Mouse (Mus musculus): Measurements from ENCODE around the gene Shc2. TPM values are rescaled to one million over a fixed set of nuclear protein-coding genes. Genes with fewer than 3 reads are reported as not detected.

The Shc2 gene
- polyA plus RNA-seq, 1 experiment from 2014 or later: 1.9 TPM

DNA sequence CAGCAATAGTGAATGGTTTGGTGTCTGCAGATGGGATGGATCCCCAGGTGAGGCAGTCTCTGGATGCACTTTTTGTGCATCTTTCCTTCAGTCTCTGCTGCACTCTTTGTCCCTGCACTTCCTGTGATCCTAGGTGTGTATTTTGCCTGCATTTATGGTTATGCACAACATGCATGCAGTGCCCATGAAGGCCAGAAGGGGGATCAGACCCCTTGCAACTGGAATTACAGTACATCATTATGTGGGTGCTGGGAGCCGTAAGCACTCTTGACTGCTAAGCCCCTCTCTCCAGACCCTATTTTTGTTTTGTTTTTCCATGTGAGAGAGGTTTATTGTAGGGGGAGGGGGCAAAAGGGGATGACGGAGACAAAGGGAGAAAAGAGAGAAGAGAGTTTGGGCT, 22.6 kb upstream of the Shc2 start:
- TF ChIP-seq CTCF (IDR thresholded peaks at IDR 0.05; ENCODE audit: low read depth): peak; percentile 62
- H3K9me3 ChIP-seq (ENCODE audit: control insufficient read depth): no peaks in the 10 kb centered on the region
- H3K27me3 ChIP-seq (replicated peaks; ENCODE audit: control insufficient read depth, insufficient read depth, low read length): no peaks in the 10 kb centered on the region
- 82% methylated on average over 2 of the region's 2 CpGs for WGBS
- H3K4me3 ChIP-seq (ENCODE audit: low read depth, low read length): no peak overlapping the region
- H3K36me3 ChIP-seq (ENCODE audit: control insufficient read depth, insufficient read depth): no peaks in the 10 kb centered on the region
- H3K9ac ChIP-seq (ENCODE audit: low read depth, low read length): no peak overlapping the region
- H3K4me1 ChIP-seq (replicated peaks; ENCODE audit: control insufficient read depth, insufficient read depth, low read length): no peaks in the 10 kb centered on the region
- H3K4me2 ChIP-seq (replicated peaks; ENCODE audit: low read depth): no peak overlapping the region
- ATAC-seq: no peak
- no peak overlapping the region for H3K27ac ChIP-seq (ENCODE audit: low read depth, low read length)

DNA sequence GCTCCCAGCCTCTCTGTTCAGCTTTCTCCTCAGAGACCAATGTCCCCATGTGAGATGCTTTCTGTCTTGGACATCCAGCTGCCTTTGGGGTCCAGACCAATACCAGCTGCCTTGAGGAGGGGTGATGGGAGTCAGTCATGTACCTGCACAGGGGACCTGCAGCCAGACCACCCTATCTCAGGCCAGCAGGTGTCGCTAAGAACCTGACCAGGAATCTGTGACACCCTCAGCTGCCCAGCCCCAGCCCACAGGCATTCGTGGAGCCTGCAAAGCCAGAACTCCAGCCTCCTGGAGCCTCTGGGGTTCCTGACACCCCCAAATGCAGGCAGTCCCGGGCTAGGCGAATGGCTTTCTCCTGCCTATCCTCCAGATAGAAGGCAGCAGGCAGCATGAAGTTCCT, 21.1 kb upstream of the Shc2 start:
- WGBS: 18% methylated on average over 4 of the region's 4 CpGs
- no peaks in the 10 kb centered on the region for H3K36me3 ChIP-seq (ENCODE audit: control insufficient read depth, insufficient read depth)
- no peak overlapping the region for H3K4me3 ChIP-seq (ENCODE audit: low read depth, low read length)
- peak; percentile 64 for TF ChIP-seq CTCF (IDR thresholded peaks at IDR 0.05; ENCODE audit: low read depth)
- H3K27ac ChIP-seq (ENCODE audit: low read depth, low read length): no peak overlapping the region
- no peak overlapping the region for H3K4me2 ChIP-seq (replicated peaks; ENCODE audit: low read depth)
- no peaks in the 10 kb centered on the region for H3K9me3 ChIP-seq (ENCODE audit: control insufficient read depth)
- no peaks in the 10 kb centered on the region for H3K27me3 ChIP-seq (replicated peaks; ENCODE audit: control insufficient read depth, insufficient read depth, low read length)
- no peaks in the 10 kb centered on the region for H3K4me1 ChIP-seq (replicated peaks; ENCODE audit: control insufficient read depth, insufficient read depth, low read length)
- ATAC-seq: no peak
- no peak overlapping the region for H3K9ac ChIP-seq (ENCODE audit: low read depth, low read length)

DNA sequence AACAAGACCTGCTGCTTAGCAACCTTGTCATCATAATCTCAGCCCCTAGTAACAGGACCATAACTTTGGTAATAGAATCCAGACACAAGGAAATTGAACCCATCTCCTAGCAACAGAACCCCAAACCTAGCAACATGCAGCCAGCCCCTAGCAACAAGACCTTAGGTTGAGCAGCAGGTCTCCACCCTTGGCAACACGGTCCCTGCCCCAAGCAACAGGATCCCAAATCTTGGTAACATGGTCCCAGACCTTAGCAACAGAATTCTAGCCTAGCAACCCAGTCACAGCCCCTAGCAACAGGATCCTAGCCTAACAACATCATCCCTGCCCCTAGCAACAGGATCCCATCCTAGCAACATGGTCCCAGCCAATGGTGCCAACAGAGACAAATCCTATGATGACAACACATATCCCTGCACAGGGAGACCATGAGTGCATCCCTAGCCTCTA, 17.3 kb upstream of the Shc2 start:
- H3K36me3 ChIP-seq (ENCODE audit: control insufficient read depth, insufficient read depth): no peaks in the 10 kb centered on the region
- H3K4me3 ChIP-seq (ENCODE audit: low read depth, low read length): no peak overlapping the region
- no peaks in the 10 kb centered on the region for H3K4me1 ChIP-seq (replicated peaks; ENCODE audit: control insufficient read depth, insufficient read depth, low read length)
- no peak overlapping the region for H3K4me2 ChIP-seq (replicated peaks; ENCODE audit: low read depth)
- H3K9ac ChIP-seq (ENCODE audit: low read depth, low read length): no peak overlapping the region
- no peaks in the 10 kb centered on the region for H3K27me3 ChIP-seq (replicated peaks; ENCODE audit: control insufficient read depth, insufficient read depth, low read length)
- no peak for ATAC-seq
- no peak for TF ChIP-seq CTCF (IDR thresholded peaks at IDR 0.05; ENCODE audit: low read depth)
- no peaks in the 10 kb centered on the region for H3K9me3 ChIP-seq (ENCODE audit: control insufficient read depth)
- H3K27ac ChIP-seq (ENCODE audit: low read depth, low read length): no peak overlapping the region
- WGBS: 13% methylated on average over 1 of the region's 1 CpGs

DNA sequence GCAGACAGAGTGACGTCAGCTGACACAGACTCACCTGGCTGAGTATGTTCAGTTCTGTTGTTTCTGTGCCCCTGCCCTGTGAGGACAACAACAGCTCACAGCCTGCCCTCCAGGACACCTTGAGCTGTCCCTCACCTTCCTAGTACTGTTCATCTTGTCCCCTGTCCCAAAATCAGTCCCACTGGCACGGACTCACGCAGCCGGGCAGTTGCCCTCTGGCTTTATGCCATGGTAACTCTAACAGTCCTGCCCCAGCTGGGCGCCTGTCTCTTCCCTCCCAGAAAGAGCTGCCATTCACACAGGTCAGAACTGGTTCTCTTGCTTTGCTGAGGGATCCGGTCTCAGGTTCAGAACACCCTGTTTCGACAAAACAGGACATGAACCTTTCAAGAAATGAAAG, 15.1 kb upstream of the Shc2 start:
- no peaks in the 10 kb centered on the region for H3K36me3 ChIP-seq (ENCODE audit: control insufficient read depth, insufficient read depth)
- no peaks in the 10 kb centered on the region for H3K9me3 ChIP-seq (ENCODE audit: control insufficient read depth)
- no peak overlapping the region for H3K9ac ChIP-seq (ENCODE audit: low read depth, low read length)
- H3K27me3 ChIP-seq (replicated peaks; ENCODE audit: control insufficient read depth, insufficient read depth, low read length): no peaks in the 10 kb centered on the region
- H3K4me3 ChIP-seq (ENCODE audit: low read depth, low read length): no peak overlapping the region
- H3K27ac ChIP-seq (ENCODE audit: low read depth, low read length): no peak overlapping the region
- ATAC-seq: no peak
- no peaks in the 10 kb centered on the region for H3K4me1 ChIP-seq (replicated peaks; ENCODE audit: control insufficient read depth, insufficient read depth, low read length)
- no peak overlapping the region for H3K4me2 ChIP-seq (replicated peaks; ENCODE audit: low read depth)
- no peak for TF ChIP-seq CTCF (IDR thresholded peaks at IDR 0.05; ENCODE audit: low read depth)
- WGBS: 81% methylated on average over 7 of the region's 7 CpGs

DNA sequence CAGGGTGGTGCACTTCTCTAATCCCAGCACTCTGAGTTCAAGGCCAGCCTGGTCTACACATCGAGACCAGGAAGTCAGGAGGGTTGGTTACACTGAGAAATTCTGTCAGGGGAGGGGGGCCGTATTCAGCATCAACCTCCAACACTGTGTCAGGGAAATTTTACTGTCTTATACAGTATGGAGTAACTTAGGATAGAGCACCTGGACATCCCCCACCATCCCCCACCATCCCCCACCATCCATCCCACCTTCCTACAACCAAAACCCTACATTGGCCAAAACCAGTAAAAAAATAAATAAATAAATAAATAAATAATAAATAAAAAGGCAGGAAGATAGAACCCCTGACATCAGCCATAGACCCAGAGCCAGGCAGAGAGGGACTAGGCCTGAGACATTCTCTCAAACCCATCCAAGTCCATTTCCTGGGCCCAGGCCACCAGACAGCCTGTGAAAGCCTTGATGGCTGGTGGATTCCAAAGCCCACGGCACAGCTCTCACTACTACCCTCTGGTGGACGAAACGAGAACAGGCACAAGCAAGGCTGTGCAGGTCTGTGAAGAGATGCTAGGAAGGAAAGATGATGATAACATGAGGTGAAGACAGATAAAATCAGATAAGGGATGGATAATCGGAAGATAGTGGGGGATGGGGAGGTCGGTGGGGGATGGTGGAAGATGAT, 11.5 kb upstream of the Shc2 start:
- 27% methylated on average over 7 of the region's 7 CpGs for WGBS
- Histone ChIP-seq H3K27ac (ENCODE audit: low read depth, low read length) (no peak overlapping the region), H3K9me3 (ENCODE audit: control insufficient read depth) (no peaks in the 10 kb centered on the region), H3K9ac (ENCODE audit: low read depth, low read length) (no peak overlapping the region), H3K4me2 (replicated peaks; ENCODE audit: low read depth) (no peak overlapping the region), H3K4me1 (replicated peaks; ENCODE audit: control insufficient read depth, insufficient read depth, low read length) (no peaks in the 10 kb centered on the region), H3K4me3 (ENCODE audit: low read depth, low read length) (no peak overlapping the region), H3K36me3 (ENCODE audit: control insufficient read depth, insufficient read depth) (no peaks in the 10 kb centered on the region), H3K27me3 (replicated peaks; ENCODE audit: control insufficient read depth, insufficient read depth, low read length) (no peaks in the 10 kb centered on the region)
- peak; percentile 97 for TF ChIP-seq CTCF (IDR thresholded peaks at IDR 0.05; ENCODE audit: low read depth)
- peak; percentile 60; the same call in 1 of the 2 replicates for ATAC-seq

DNA sequence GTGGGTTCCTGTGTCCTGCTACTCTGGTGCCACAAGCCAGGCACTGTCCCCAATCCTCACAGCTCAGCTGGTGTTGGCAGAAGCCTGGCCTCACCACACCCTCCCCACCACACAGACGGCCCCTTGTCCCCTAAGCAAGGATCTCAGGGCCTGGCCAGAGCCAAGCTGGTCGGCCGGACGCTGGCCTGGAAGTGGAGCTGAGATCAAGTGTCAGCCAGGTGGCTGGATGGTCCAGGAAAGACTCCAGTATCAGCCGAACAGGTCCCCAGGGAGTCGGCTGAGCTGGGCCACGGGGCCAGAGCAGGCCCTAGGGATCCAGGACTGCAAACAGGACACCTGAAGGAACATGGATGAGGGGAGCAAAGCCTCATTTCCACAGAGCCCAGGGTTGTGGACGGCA, 8.0 kb upstream of the Shc2 start, which contains the start of gene Odf3l2:
Gene Odf3l2, minus strand, starts transcription at position 28 of the 400 bp plus-strand sequence.
- no peak for TF ChIP-seq CTCF (IDR thresholded peaks at IDR 0.05; ENCODE audit: low read depth)
- 70% methylated on average over 8 of the region's 8 CpGs for WGBS

More for the DNA sequence above, 8.0 kb upstream of the Shc2 start, which contains the start of gene Odf3l2:
- ATAC-seq: no peak
- no peak within 1 kb of the TSS for H3K9ac ChIP-seq (ENCODE audit: low read depth, low read length)
- H3K9me3 ChIP-seq (ENCODE audit: control insufficient read depth): no peaks in the 10 kb centered on the region
- no peak within 1 kb of the TSS for H3K4me2 ChIP-seq (replicated peaks; ENCODE audit: low read depth)
- H3K27me3 ChIP-seq (replicated peaks; ENCODE audit: control insufficient read depth, insufficient read depth, low read length): no peaks in the 10 kb centered on the region
- H3K36me3 ChIP-seq (ENCODE audit: control insufficient read depth, insufficient read depth): no peaks in the 10 kb centered on the region
- H3K27ac ChIP-seq (ENCODE audit: low read depth, low read length): no peak within 1 kb of the TSS
- no peaks in the 10 kb centered on the region for H3K4me1 ChIP-seq (replicated peaks; ENCODE audit: control insufficient read depth, insufficient read depth, low read length)
- no peak within 1 kb of the TSS for H3K4me3 ChIP-seq (ENCODE audit: low read depth, low read length)

Measured in intestine, postnatal 0 days (tissue).